Mouse (Mus musculus): ENCODE data around the gene Cerkl. TPM values are rescaled to one million over a fixed set of nuclear protein-coding genes. Genes with fewer than 3 reads are reported as not detected.

Gene Cerkl
- polyA plus RNA-seq, 1 experiment from 2014 or later = 1.4 TPM

DNA sequence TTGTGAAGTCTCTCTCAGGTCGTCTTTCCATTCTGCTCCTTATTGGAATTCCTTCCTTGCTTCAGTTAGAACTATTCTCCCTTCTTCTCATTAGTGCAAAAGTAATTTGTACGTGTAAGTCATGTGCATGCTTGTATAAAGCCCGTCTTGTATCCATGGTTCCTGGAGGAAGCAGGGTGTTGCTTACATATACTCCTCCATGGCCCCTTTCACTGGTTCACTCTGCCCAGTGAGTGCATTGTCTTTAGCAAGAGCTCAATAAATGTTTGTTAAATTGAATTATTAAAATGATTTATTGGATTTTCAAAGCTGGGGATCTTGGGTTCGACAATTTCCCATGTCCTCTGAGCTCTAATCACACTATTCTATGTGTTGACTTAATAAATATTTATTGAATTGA is 172.4 kb downstream of the Cerkl start:
- no peaks in the 10 kb centered on the region for H3K27me3 ChIP-seq (ENCODE audit: control insufficient read depth, insufficient read depth, low read length)
- H3K9ac ChIP-seq (replicated peaks; ENCODE audit: low read depth, low read length) = no peak overlapping the region
- no peaks in the 10 kb centered on the region for H3K4me1 ChIP-seq (ENCODE audit: control insufficient read depth, insufficient read depth, low read length)
- no peaks in the 10 kb centered on the region for H3K9me3 ChIP-seq (ENCODE audit: control insufficient read depth, low read length)
- ATAC-seq (ENCODE audit: low read depth) = no peak
- no peak overlapping the region for H3K4me2 ChIP-seq (ENCODE audit: low read depth, low read length)
- H3K27ac ChIP-seq (ENCODE audit: low read depth, low read length) = no peak overlapping the region
- no peak overlapping the region for H3K4me3 ChIP-seq (ENCODE audit: low read depth, low read length)
- WGBS = 76% methylated on average over 4 of the region's 4 CpGs
- no peaks in the 10 kb centered on the region for H3K36me3 ChIP-seq (ENCODE audit: control insufficient read depth, insufficient read depth, low read length)

Other genes with a start within 250 kb of the Cerkl start
- 2.3 and 4.4 TPM in 2 replicates for gene Itga4, start 201.4 kb downstream of the Cerkl start, polyA plus RNA-seq (2014; fragmentation: Nextera tagmentation; extraction: Ambion mirVana)
- 23.6 and 24.1 TPM in 2 replicates for gene Neurod1, start within 50 bp of the Cerkl start, polyA plus RNA-seq (2014; fragmentation: Nextera tagmentation; extraction: Ambion mirVana)
- 6.5 and 9.6 TPM in 2 replicates for gene Itprid2, start 178.6 kb upstream of the Cerkl start, polyA plus RNA-seq (2014; fragmentation: Nextera tagmentation; extraction: Ambion mirVana)

Data from neural tube, embryonic 14.5 days (tissue).